Mouse (Mus musculus) embryonic facial prominence, embryonic 11.5 days (tissue): Measurements from ENCODE around the gene Myo1d. TPM values are rescaled to one million over a fixed set of nuclear protein-coding genes. Genes with fewer than 3 reads are reported as not detected.

ENCODE experiments used
- ATAC-seq: fragments of 200-750 bp; cut with Nextera tagmentation; replicated peaks from 2 replicates; pipeline ENCODE4 v1.8.0; 2017; ENCODE audit warnings: low read depth; ENCODE audit not compliant: insufficient number of reproducible peaks, low FRiP score, low TSS enrichment
- DNase-seq: peaks from one replicate; pipeline ENCODE4 v3.0.0-alpha.2; 2015; ENCODE audit warnings: low spot score
- H3K27ac ChIP-seq: fragments of 300-500 bp; sonication (generic); replicated peaks from 2 replicates; pipeline ENCODE4 v1.5.1; 2014; ENCODE audit warnings: mild to moderate bottlenecking, low read depth, low read length, control low read depth
- H3K27me3 ChIP-seq: fragments of 300-500 bp; sonication (generic); 2 replicates; pipeline ENCODE4 v1.6.1; 2014; ENCODE audit warnings: mild to moderate bottlenecking, low read length, moderate library complexity, mixed read lengths; ENCODE audit not compliant: control insufficient read depth, insufficient read depth
- H3K36me3 ChIP-seq: fragments of 300-500 bp; sonication (generic); replicated peaks from 2 replicates; pipeline ENCODE4 v1.6.1; 2014; ENCODE audit warnings: low read depth, mild to moderate bottlenecking, low read length, moderate library complexity, mixed read lengths; ENCODE audit not compliant: control insufficient read depth, insufficient read depth
- H3K4me1 ChIP-seq: fragments of 300-500 bp; sonication (generic); 2 replicates; pipeline ENCODE4 v1.6.1; 2014; ENCODE audit warnings: low read length, mixed read lengths; ENCODE audit not compliant: control insufficient read depth, insufficient read depth
- H3K4me2 ChIP-seq: fragments of 300-500 bp; sonication (generic); 2 replicates; pipeline ENCODE4 v1.6.1; 2014; ENCODE audit warnings: low read depth, mild to moderate bottlenecking, control low read depth, low read length, moderate library complexity
- H3K4me3 ChIP-seq: fragments of 300-500 bp; sonication (generic); 2 replicates; pipeline ENCODE4 v1.5.1; 2014; ENCODE audit warnings: low read depth, low read length, control low read depth
- H3K9ac ChIP-seq: fragments of 300-500 bp; sonication (generic); replicated peaks from 2 replicates; pipeline ENCODE4 v1.6.1; 2014; ENCODE audit warnings: mild to moderate bottlenecking, control low read depth, low read length
- H3K9me3 ChIP-seq: fragments of 300-500 bp; sonication (generic); replicated peaks from 2 replicates; pipeline ENCODE4 v1.6.1; 2016; ENCODE audit warnings: mild to moderate bottlenecking, low read length, inconsistent platforms, mixed read lengths; ENCODE audit not compliant: control insufficient read depth
- WGBS: fragments of 180-500 bp; shearing (Covaris S2); extraction: QIAGEN DNeasy Blood & Tissue Kit; methylation state at CpG from one replicate; pipeline ENCODE4 v1.1.7; 2014; 5-methylcytosine and 5-hydroxymethylcytosine counted together
- polyA plus RNA-seq: library from polyadenylated mRNA; unstranded; fragments of >200 nt; fragmentation: Nextera tagmentation; extraction: Ambion mirVana; gene quantifications from 2 replicates; pipeline ENCODE4 v1.2.1, GENCODE M21; 2014

Gene Myo1d
- polyA plus RNA-seq, 1 experiment from 2014 or later: 5.7 TPM

DNA sequence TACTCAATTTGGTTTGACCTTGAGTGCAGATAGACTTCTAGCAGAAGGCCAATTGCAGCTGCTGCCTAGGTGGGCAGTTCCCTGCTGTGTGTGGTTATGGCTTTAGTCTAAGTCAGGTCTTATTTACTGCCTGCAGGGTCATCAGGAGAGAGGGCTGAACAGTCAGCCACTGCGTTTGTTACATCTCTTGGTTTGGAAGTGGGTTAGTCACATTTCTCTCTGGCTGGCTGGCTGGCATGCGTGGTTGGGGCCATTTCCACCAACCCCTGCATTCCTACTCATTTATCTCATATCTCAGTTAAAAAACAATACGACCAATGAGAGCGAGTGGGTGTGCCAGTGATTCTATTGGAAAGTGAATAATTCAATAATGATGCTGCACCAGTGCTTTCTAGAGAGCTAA is 280.3 kb downstream of the Myo1d start:
- H3K9ac ChIP-seq: no peak overlapping the region
- H3K36me3 ChIP-seq: no peaks in the 10 kb centered on the region
- DNase-seq: no peak
- H3K4me3 ChIP-seq: no peak overlapping the region
- ATAC-seq: no peak
- no peak overlapping the region for H3K4me2 ChIP-seq
- WGBS: 72% methylated on average over 4 of the region's 4 CpGs
- no peaks in the 10 kb centered on the region for H3K9me3 ChIP-seq
- no peaks in the 10 kb centered on the region for H3K27me3 ChIP-seq
- peaks cover 9% of the 10 kb centered on the region for H3K4me1 ChIP-seq
- H3K27ac ChIP-seq: no peak overlapping the region

DNA sequence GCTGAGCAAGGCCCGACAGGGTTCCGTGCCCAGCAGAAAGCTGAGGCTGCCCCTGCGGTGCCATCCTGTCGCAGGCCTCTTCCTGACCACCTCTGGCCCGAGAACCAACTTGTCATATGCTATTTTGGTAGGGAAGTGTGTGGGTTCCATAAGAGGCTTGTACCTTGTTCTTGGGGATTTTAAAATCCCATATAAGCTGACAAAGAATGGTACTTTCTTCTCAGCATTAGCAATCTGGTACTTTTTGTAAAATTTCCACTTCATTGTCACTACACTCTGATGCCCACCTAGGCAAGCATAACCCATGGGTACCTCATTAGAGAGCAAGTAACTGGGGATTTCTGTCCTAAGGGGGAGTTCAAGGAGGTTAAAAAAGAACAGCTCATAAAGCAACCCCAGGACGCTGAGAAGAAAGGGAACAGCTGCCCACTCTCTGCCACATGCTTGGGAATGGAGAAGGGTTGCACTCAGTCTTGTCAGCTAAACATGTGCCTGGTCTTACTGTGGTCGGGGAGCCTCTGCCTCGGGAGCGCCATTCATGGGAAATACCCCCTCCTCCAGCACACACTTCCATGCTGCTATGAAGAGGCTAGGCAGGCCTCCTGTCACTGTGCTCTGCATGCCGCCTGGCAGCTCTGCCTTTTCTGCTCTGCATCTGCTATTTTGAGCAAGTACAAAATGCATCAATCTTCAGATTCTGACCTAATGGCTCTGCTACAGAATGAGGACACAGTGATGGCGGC is 281.3 kb downstream of the Myo1d start:
- no peak overlapping the region for H3K27ac ChIP-seq
- no peak overlapping the region for H3K9ac ChIP-seq
- H3K36me3 ChIP-seq: no peaks in the 10 kb centered on the region
- no peaks in the 10 kb centered on the region for H3K27me3 ChIP-seq
- WGBS: 68% methylated on average over 11 of the region's 11 CpGs
- no peaks in the 10 kb centered on the region; the same call in 1 of the 2 replicates for H3K4me1 ChIP-seq
- no peak for ATAC-seq
- DNase-seq: no peak
- no peaks in the 10 kb centered on the region for H3K9me3 ChIP-seq
- no peak overlapping the region for H3K4me2 ChIP-seq
- H3K4me3 ChIP-seq: no peak overlapping the region

DNA sequence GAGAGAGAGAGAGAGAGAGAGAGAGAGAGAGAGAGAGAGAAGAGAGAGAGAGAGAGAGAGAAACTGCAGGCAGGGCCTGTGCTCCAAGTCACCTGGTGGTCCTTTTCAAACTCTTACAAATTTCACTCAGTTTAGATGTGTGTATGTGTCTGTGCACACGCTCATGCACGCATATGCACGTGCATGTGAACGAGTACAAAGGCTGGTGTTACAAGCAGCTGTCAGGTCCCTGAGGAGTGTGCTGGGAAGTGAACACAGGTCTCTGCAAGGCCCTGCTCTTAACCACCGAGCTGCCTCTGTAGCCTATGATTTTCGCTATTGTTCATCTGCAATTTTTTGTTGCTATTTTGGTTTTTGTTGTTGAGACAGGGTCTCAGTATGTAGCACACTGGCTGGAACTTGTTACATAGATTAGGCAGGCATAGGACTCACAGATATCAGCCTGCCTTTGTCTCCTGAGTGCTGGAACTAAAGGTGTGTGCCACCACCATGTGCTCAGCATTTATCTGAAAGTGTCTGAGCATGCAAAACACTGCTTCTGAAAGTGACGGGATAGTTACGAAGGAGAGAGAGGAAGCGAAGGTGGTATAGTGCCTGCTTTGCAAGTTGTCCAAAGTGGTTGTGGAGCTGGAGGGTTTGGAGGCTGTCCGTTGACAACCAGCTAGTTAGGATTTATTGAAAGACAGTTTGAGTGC is 282.5 kb downstream of the Myo1d start:
- Histone ChIP-seq H3K27ac (no peak overlapping the region), H3K36me3 (no peaks in the 10 kb centered on the region), H3K4me3 (no peak overlapping the region), H3K9me3 (no peaks in the 10 kb centered on the region), H3K4me1 (no peaks in the 10 kb centered on the region; the same call in 1 of the 2 replicates), H3K9ac (no peak overlapping the region), H3K27me3 (no peaks in the 10 kb centered on the region), H3K4me2 (no peak overlapping the region)
- 78% methylated on average over 10 of the region's 10 CpGs for WGBS
- ATAC-seq: no peak
- no peak for DNase-seq

DNA sequence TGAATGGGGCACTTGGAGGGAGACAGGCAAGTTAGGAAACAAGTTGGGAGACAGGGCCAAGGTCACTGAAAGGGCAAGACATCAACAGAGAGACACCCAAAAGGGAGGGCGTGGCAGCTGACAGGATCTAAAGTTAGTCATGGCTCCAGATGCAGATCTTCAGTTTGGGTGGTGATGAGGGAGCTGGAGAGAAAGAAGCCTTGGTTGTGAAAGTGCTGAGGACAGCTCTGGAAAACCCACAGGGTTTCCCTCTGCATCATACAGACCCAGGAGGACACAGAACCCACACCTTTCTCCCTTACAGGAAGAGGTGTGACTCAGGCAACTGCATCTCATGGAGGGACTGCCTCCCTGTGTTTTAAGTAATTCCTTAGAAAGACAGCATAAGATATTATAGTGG is 283.2 kb downstream of the Myo1d start:
- WGBS: 90% methylated on average over 1 of the region's 1 CpGs
- Histone ChIP-seq H3K27ac (no peak overlapping the region), H3K9ac (no peak overlapping the region), H3K36me3 (no peaks in the 10 kb centered on the region), H3K9me3 (no peaks in the 10 kb centered on the region), H3K4me2 (no peak overlapping the region), H3K4me3 (no peak overlapping the region), H3K4me1 (no peaks in the 10 kb centered on the region; the same call in 1 of the 2 replicates), H3K27me3 (no peaks in the 10 kb centered on the region)
- no peak for ATAC-seq
- DNase-seq: no peak

DNA sequence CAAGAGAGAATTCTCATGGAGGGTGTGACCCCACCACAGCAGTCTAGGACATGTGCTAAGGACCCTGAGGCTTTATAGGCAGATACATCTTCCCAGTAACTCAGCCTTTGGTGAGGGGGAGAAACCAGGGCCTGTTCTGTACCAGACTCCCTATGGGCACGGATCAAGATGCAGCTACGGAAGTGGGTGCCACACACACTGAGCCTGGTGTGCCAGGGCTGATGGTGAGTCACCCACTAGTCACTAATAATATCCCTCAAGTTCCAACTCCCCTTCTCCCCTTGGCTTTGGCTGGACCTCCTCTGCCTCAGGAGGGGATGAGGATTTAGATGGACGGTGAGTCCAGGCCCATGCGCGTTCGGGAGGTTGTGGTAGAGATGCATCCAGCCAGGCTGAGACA is 283.9 kb downstream of the Myo1d start:
- Histone ChIP-seq H3K27ac (no peak overlapping the region), H3K4me1 (no peaks in the 10 kb centered on the region; the same call in 1 of the 2 replicates), H3K9me3 (no peaks in the 10 kb centered on the region), H3K36me3 (no peaks in the 10 kb centered on the region), H3K4me2 (no peak overlapping the region), H3K9ac (no peak overlapping the region), H3K27me3 (no peaks in the 10 kb centered on the region), H3K4me3 (no peak overlapping the region)
- no peak for ATAC-seq
- no peak for DNase-seq
- 85% methylated on average over 6 of the region's 6 CpGs for WGBS

DNA sequence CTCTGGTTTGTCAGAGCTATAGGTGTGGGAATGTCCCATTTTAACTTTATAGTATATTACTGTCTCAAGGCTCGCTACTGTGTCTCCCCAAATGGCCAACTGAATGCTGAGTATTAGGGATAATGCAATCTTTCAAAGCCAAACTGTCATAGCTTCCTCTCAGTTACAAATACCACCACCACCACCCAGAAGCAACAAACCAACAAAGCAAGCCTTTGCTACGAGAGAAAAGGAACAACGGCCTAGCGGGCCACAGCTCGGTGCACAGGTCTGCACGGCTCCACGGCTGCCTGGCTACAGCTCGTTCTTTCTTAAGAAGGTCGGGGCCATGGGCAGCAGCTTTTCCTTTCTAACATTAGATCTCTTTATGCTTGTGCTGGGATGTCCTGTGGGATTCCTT is 285.0 kb downstream of the Myo1d start:
- no peaks in the 10 kb centered on the region for H3K36me3 ChIP-seq
- H3K9me3 ChIP-seq: no peaks in the 10 kb centered on the region
- no peak overlapping the region for H3K27ac ChIP-seq
- DNase-seq (no peak), ATAC-seq (no peak)
- H3K4me1 ChIP-seq: no peaks in the 10 kb centered on the region; the same call in 1 of the 2 replicates
- no peak overlapping the region for H3K9ac ChIP-seq
- 83% methylated on average over 9 of the region's 9 CpGs for WGBS
- H3K27me3 ChIP-seq: no peaks in the 10 kb centered on the region
- H3K4me3 ChIP-seq: no peak overlapping the region
- H3K4me2 ChIP-seq: no peak overlapping the region

DNA sequence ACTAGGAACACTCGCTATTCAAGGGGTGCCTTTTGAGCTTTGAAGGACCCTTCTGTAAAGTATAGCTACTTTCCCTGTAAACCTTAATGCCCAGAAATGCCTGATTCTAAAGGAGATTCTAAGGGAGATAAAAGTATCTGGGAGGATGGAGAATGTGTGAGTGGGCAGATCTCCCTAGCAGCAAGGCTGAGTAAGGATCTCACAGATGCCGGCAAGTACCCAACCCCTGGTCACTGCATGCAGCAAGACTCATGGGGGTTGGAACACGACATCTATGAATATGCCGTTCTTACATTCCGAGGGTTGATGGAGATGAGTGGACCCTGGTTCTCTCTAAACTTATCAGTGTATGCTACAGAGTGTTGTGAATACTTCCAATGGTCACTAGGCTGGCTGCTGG is 286.6 kb downstream of the Myo1d start:
- no peak for ATAC-seq
- 90% methylated on average over 5 of the region's 5 CpGs for WGBS
- Histone ChIP-seq H3K4me2 (no peak overlapping the region), H3K9ac (no peak overlapping the region), H3K27ac (no peak overlapping the region), H3K36me3 (no peaks in the 10 kb centered on the region), H3K4me3 (no peak overlapping the region), H3K4me1 (peaks cover 2% of the 10 kb centered on the region; the same call in 1 of the 2 replicates), H3K9me3 (no peaks in the 10 kb centered on the region), H3K27me3 (no peaks in the 10 kb centered on the region)
- no peak for DNase-seq

DNA sequence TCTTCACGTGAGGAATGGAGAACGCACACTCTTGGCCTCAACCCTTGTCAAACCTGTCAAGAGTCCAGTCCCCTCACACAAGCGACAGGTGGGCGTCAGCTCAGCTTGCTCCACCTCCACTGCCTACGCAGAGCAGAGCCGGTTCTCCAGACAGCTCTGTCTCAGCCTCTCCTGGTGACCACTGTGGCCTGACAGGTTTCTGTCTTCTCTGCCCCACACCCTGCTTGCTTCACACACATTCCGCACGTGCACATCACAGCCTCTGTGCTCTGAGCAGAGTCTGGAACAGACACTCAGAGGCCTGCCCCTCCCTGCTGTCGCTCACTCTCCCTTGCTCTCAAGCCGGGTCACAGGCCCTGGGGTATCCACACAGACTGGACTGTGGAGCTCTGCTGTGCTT is 289.0 kb downstream of the Myo1d start:
- Histone ChIP-seq H3K27me3 (no peaks in the 10 kb centered on the region), H3K4me3 (no peak overlapping the region), H3K4me1 (peaks cover 2% of the 10 kb centered on the region; the same call in 1 of the 2 replicates), H3K36me3 (no peaks in the 10 kb centered on the region), H3K9me3 (no peaks in the 10 kb centered on the region), H3K9ac (no peak overlapping the region), H3K27ac (no peak overlapping the region), H3K4me2 (no peak overlapping the region)
- WGBS: 70% methylated on average over 10 of the region's 10 CpGs
- ATAC-seq (no peak), DNase-seq (no peak)
